Mouse (Mus musculus) c-Kit-negative CD71-positive TER-119-positive erythroid progenitor cells, embryonic 14.5 days (primary cell): ENCODE data around the gene Cdca4.

Source experiments
- DNase-seq: peaks from one replicate; pipeline ENCODE4 v3.0.0-alpha.2; 2013; ENCODE audit warnings: low read depth, low spot score

The Cdca4 gene

GRCm38 (mm10) chr12:112829244-112829864, at the start of gene Cdca4:
TSS of gene Cdca4 (minus strand) at chr12:112829423.
- DNase-seq, result peak; percentile 98

GRCm38 (mm10) chr12:112877607-112878020, 48.4 kb upstream of the Cdca4 start:
- DNase-seq, result no peak

- DNase-seq, result no peak
Observed at GRCm38 (mm10) chr12:112877073-112877576, 47.9 kb upstream of the Cdca4 start.

- DNase-seq, result peak; percentile 21
Observed at GRCm38 (mm10) chr12:112876332-112877072, 47.3 kb upstream of the Cdca4 start.

GRCm38 (mm10) chr12:112875225-112876013, 46.2 kb upstream of the Cdca4 start:
- peak; percentile 25 for DNase-seq

GRCm38 (mm10) chr12:112874199-112874598, 45.0 kb upstream of the Cdca4 start:
- no peak for DNase-seq

- no peak for DNase-seq
Observed at GRCm38 (mm10) chr12:112873452-112874190, 44.4 kb upstream of the Cdca4 start.

- no peak for DNase-seq
Observed at GRCm38 (mm10) chr12:112872991-112873390, 43.8 kb upstream of the Cdca4 start.

- no peak for DNase-seq
Observed at GRCm38 (mm10) chr12:112871272-112871671, 42.0 kb upstream of the Cdca4 start.

GRCm38 (mm10) chr12:112870775-112871174, 41.6 kb upstream of the Cdca4 start:
- DNase-seq, result no peak

GRCm38 (mm10) chr12:112869783-112870204, 40.6 kb upstream of the Cdca4 start:
- DNase-seq, result no peak

- no peak for DNase-seq
Observed at GRCm38 (mm10) chr12:112868178-112869087, 39.2 kb upstream of the Cdca4 start, which contains the start of gene Gpr132. TSS of gene Gpr132 (minus strand) at chr12:112868228.

GRCm38 (mm10) chr12:112867106-112867674, 38.0 kb upstream of the Cdca4 start:
- DNase-seq, result no peak

GRCm38 (mm10) chr12:112866467-112867080, 37.4 kb upstream of the Cdca4 start:
- DNase-seq, result no peak

GRCm38 (mm10) chr12:112864804-112865203, 35.6 kb upstream of the Cdca4 start:
- DNase-seq, result no peak

GRCm38 (mm10) chr12:112861911-112862321, 32.7 kb upstream of the Cdca4 start:
- DNase-seq, result no peak

GRCm38 (mm10) chr12:112860765-112861164, 31.5 kb upstream of the Cdca4 start:
- DNase-seq, result no peak

GRCm38 (mm10) chr12:112859930-112860329, 30.7 kb upstream of the Cdca4 start:
- DNase-seq, result no peak

GRCm38 (mm10) chr12:112858581-112859336, 29.5 kb upstream of the Cdca4 start:
- DNase-seq, result no peak
